Mouse (Mus musculus): ENCODE measurements around the gene Nmral1. TPM values are rescaled to one million over a fixed set of nuclear protein-coding genes. Genes with fewer than 3 reads are reported as not detected.
"Not testable (repeated sequence)": the region's sequence is repeated elsewhere in the genome, so short reads cannot be mapped to it uniquely, and the experiment has no call there.

Gene Nmral1
- total RNA-seq, 2 experiments from 2014 or later, result 61.8 to 65.5 TPM

- 0 out of 2 replicates have a peak, but pooled peaks have one; percentile 1 for ATAC-seq (replicated peaks; ENCODE audit: poor library complexity)
These were observed 3.2 kb upstream of the Nmral1 start for GRCm38 (mm10) chr16:4722128-4722914.

DNA sequence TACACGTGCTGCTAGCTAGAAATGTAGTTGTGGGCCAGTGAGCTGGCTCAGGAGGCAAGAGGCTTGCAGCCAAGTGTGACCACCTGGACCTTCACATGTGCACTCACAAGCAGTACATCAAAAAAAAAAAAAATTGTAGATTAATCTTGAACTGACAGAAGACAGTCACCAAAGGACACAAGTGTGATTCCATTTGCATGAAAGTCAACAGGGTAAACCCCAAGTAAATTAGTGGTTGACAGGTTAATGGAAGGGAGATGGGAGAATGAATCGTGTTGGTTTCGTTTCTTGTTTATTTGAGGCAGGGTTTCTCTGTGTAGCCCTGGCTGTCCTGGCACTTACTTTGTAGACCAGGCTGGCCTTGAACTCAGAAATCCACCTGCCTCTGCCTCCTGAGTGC is 1.3 kb downstream of the Nmral1 start:
- no peak for ATAC-seq (replicated peaks; ENCODE audit: poor library complexity)

DNA sequence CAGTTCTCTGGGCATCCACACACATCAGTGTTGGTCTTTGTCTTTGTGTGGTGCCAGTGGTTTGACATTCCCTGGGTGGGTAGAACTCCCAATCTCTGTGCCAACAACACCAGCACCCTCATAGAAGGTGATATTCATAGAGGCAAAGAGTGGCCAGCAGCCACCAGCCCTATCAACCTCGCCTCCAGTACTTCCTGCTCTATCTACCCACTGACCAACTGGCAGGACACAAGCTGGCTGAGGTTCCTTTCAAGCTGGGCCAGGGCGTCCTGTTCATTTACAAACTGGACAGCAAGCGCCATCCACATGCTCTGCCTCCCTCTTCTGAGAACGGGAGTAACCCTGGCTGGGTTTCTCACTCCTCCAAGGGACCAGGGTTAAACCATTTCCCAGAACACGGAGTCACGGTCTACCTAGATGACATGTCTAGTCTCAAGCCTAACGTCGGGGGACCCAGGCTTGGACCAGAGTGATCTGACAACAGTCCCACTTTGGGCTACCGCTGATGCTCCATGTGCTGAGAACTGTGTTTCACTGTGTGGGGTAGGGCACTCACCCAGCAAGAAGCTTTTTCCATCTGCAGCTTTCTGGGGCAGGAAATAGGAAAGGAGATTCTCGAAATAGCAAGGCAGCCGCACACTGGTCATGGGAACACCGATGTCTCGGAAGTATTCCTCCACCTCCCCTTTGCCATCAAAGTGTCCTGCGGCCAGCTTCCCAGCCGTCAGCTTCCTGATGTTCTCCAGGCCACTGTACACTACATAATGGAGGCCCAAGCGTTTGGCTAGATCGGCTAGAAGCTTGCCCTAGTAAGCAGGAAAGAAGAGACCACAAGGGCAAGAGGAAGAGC is 5.1 kb downstream of the Nmral1 start:
- no peak for ATAC-seq (replicated peaks; ENCODE audit: poor library complexity)

GRCm38 (mm10) chr16:4711173-4711572 is 8.0 kb downstream of the Nmral1 start:
- ATAC-seq (replicated peaks; ENCODE audit: poor library complexity), result no peak

DNA sequence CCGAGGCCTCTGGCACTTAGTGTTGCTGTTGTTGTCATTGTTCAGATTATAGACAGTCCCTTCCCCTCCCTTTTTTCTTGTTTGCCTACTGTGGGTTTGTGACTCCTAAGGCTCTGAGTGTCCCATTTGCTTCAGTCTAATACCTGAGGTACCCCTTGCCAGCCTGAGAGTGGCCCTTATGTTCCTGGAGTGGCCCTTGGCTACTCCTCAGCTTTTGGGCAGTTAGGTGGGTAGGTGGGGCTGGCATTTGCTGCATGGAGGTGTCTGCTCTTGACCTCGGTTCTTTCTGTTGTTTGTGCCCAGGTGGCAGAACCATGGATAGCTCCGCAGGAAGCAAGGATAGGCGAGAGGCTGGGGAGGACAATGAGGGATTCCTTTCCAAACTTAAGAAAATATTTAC is 13.6 kb downstream of the Nmral1 start:
- ATAC-seq (replicated peaks; ENCODE audit: poor library complexity), result no peak

DNA sequence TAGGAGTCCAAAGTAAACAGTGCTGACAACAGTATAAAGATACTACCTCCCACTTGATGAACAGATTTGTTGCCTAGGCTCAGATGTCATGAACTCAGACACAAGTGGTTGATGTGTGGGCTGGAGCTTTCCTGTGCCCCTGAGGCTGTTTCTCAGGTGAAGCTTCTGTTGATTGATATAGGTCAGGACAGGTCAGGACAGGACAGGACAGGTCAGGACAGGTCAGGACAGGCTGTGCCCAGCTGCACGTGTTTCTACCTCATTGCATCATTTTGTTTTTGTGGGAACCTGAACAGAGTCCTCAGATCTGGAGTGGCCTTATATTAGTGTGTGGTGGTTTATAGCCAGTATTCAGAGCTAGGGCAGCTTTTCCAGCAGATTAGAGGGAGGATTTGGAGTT is 16.5 kb downstream of the Nmral1 start:
- ATAC-seq (replicated peaks; ENCODE audit: poor library complexity), result no peak

DNA sequence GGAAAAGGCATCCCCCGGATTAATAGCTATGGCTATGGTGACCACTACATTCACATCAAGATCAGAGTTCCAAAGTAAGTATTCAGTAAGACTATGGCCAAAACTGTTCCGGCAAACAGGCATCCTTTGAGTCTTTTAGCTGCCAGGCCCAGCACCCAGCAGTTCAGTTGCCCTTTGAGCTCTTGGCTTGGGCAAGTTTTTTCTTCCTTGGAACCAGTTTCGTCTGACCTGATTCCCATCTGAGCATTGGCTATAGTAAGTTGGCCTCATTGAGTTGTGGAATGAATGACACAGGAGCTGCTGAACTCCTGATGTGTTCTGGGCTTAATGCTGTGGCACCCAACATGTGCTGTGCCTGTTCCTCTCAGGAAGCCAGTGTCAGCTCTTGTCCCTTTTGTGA is 17.9 kb downstream of the Nmral1 start:
- no peak for ATAC-seq (replicated peaks; ENCODE audit: poor library complexity)

DNA sequence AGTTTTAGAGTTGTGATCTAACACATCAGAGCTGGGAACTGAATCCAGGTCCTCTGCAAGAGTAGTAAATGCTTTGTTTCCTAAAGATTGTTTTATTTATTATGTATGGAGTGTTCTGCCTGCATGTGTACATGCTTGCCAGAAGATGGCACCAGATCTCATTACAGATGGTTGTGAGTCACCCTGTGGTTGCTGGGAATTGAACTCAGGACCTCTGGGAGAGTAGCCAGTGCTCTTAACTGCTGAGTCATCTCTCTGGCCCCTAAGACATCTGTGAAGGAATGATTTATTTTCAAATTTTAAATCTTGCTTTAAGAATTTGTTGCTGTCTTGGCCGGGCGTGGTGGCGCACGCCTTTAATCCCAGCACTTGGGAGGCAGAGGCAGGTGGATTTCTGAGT is 29.8 kb downstream of the Nmral1 start:
- not testable (repeated sequence) for ATAC-seq (replicated peaks; ENCODE audit: poor library complexity)

DNA sequence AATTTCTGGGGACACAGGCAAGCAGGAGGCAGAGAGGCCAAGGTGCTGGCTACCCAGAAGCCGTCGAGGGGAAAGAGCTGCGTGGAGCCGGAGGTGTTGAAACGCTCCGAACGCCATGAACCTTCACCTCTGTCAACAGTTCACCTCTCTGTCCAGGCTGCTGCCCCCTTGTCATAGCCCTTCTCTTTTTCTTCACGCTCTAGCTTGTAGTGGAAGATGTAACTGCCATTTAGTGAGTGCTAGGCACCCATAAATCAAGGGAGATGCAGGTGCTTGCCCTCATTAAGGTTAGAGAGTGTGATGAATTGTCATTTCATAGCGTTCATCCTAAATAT is 34.7 kb downstream of the Nmral1 start:
- no peak for ATAC-seq (replicated peaks; ENCODE audit: poor library complexity)

- ATAC-seq (replicated peaks; ENCODE audit: poor library complexity), result peak; percentile 67
These were observed 35.3 kb downstream of the Nmral1 start for GRCm38 (mm10) chr16:4683581-4684456.

DNA sequence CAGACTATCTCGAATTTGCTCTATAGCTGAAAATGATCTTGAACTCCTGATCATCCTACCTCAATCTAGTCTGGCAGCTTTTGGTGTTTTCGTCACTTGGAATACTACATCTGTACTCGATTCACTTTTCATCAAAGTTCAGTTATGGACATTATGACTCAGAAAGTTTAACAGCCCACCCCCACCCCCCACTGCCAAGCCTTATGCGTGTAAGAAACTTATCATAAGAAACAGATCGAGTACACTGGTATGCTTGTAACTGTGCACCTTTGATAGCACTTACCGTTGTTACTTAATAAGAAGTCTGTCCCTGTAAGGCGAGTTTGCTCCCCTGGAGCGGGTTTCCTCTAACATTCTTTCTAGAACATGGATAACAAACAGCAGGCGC is 36.0 kb downstream of the Nmral1 start:
- peak; percentile 26 for ATAC-seq (replicated peaks; ENCODE audit: poor library complexity)

DNA sequence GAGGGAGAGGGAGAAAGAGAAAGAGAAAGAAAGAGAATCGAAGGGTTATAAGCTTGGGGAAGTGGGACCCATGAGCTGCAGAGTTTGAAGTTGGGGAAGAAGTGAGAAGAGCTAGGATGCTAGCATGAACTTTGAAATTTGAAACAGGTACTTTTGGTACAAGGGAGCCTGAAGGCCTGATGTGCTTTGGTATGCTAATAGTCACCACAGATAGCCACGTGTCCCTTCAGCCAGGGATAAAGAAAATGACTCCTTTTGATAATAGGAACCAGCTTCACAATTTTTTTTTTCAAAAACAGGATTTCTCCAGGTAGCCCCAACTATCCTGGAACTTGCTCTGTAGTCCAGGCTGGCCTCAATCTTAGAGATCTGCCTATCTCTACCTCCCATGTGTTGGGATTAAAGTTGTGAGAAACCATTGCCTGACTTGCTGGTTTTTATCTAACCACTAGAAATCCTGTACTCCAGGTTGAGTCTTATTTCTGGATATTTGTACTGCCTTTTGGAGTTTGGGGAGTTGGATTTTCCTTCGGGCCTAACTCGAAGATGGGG is 36.5 kb downstream of the Nmral1 start:
- ATAC-seq (replicated peaks; ENCODE audit: poor library complexity), result no peak

DNA sequence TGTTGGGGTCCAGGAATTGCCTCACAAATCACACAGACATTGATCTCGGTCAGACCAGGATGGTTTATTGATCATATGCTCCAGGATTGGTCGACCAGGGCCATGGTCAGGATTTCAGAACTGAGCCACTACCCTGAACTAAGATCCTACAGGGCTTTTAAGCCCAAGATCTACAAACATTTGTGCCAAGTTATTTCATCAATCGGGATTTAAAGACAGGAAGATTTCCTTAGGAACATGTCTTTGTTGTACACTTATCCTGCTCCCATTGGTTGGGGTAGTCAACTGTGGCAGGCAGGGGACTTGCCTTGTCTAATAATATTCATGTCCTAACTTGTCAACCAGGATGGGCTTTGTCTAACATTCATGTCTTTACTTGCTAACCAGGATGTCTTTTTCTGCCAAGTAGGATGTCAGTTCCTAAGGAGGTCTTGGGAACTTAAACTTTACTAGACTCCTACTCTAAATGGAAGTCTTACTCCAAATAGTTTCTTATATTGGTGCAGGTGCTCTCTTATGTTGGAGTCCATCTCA is 38.2 kb downstream of the Nmral1 start:
- ATAC-seq (replicated peaks; ENCODE audit: poor library complexity), result not testable (repeated sequence)

DNA sequence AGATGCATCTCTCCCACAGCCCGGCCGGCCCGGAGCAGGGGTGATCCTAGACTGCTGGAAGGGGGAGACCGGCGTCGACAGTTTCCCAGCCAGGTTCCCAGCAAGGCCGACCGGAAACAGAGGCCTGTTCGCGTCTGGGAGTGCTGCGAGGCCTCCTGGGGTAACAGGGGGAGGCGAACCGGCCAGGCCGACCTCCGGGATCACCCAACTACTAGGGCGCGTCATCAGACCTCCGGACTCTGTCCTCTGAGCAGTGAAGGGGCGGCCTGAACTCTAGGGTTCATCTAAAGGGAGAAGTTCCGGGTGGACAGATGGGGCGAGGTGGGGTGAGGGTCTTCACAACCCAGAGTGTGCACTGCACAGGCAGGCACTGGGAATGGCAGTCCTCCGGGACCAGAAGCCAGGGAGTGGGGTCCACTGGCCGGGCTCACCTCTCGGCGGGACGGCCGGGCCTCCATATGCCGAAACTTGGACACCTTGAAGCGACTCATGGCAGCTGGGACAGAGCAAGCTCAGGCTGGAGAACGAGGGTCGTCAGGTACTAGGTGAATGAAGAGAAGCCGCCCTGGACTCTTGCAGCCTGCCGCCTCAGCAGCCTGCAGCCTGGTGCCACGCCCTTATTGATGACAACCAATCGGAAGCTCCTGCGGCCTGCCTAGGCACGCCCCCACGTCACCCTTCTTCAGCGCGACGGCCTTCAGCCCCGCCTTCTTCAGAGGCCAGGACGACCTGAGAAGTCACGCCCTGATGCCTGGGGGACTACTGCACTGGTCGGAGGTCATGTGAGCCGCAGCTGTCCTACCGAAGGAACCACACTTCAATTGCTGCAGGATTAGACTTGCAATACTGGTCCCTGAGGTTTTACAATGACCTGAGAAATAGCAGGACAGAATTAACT is 39.8 kb downstream of the Nmral1 start, which contains the start of gene Coro7:
TSS of gene Coro7 (minus strand) at position 657 of the 898 bp plus-strand sequence.
- ATAC-seq (replicated peaks; ENCODE audit: poor library complexity), result peak; percentile 79

DNA sequence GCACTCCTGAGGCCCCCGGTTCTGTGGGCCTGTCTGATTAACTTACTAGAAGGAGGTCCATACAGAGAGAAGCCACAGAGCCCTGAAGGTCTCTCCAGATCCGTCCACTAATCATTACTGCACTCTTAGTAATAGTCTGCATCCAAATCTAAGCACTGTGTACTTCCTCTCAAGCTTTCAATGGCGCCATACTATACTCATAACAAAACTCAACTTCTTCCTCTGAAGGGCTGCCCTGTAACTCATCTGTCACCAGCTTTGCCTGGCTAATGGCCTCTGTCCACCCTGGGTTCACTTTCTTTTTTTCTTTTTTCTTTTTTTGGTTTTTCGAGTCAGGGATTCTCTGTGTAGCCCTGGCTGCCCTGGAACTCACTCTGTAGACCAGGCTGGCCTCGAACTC is 41.1 kb downstream of the Nmral1 start:
- no peak for ATAC-seq (replicated peaks; ENCODE audit: poor library complexity)

- ATAC-seq (replicated peaks; ENCODE audit: poor library complexity), result no peak
These were observed 42.3 kb downstream of the Nmral1 start for GRCm38 (mm10) chr16:4676836-4677235.

DNA sequence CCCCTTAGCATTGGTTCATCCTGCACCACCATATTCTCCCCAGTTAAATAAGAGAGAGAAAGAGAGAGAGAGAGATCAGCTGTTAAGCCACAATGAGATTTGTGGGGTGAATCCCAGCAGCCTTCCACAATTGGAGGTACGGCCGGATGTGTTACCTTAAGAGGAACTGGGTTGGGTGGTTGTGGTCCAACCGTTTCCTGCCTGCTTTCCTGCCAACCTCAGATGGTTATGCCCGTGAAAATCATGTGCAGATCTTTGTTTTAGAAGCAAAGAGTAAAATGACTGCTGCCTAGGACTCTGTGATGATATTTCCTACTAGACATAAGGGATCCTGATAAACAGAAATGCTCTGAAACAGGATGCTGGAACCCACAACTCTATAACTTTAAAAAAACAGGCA is 45.1 kb downstream of the Nmral1 start:
- ATAC-seq (replicated peaks; ENCODE audit: poor library complexity), result peak; percentile 83

DNA sequence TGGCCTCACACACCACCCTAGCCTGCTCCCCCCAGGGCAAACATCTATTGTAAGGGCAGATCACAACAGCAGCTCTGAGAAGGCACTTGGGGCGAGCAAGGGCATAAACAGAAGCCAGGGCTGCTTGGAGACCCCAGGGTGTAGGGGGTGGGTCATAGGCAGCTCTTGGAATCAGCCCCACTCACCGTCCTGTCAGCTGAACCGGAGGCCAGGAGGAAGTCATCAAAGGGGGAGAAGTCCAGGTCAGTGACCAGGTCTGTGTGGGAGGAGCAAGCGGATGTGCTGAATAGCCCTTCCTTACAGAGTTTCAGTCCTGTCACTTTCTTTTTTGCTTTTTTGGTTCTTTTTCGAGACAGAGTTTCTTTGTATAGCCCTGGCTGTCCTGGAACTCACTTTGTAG is 48.8 kb downstream of the Nmral1 start:
- ATAC-seq (replicated peaks; ENCODE audit: poor library complexity), result no peak

DNA sequence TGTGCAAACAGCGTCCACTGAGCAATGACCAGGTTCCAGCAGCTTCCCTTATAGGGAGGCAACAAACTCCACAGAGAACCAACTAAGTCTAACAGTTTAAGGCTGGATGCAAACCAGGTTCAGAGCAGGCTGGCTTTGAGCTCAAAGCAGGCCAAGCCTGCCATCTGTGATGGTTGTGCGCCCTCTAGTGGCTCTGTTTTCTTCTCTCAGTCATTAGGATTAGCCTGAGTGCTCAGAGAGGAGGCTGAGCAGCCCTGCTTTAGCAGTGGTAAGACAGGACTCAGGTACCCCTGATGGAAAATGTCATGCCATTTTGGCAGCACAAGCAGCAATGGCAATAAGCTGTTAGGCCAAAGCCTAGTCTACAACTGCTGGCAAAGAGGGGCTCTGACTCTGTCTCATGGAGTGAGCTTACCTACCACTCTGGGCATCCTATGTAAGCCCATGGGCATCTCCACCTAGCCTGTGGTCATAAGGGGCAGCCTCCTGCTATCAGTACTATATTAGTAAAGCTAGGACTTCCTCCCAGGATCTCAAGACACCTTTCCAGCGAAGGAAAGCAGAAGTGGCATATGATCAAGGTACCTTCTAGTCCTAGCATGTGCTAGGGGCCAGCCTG is 51.9 kb downstream of the Nmral1 start:
- peak; percentile 98 for ATAC-seq (replicated peaks; ENCODE audit: poor library complexity)

All from megakaryocyte progenitor cell, adult 5-6 weeks (primary cell).